In genomic region chr7:135736581-135736886, GRCm38 (mm10) we compare ENCODE assay signal across 8 mouse cellular contexts. TPM values are rescaled to one million over a fixed set of nuclear protein-coding genes. Genes with fewer than 3 reads are reported as not detected.
DNase-seq lines count a peak whose midpoint lies in the region; ATAC-seq lines count a peak whose summit lies in the region.

No protein-coding gene starts in this region.

- H3K4me3 ChIP-seq in embryonic facial prominence, embryonic 11.5 days (ENCODE audit: low read depth, low read length): no peak overlapping the region
- H3K4me3 ChIP-seq in embryonic facial prominence, embryonic 10.5 days: no peak overlapping the region
- H3K4me3 ChIP-seq in kidney, embryonic 16.5 days (ENCODE audit: low read length): no peak overlapping the region
- H3K4me3 ChIP-seq in neural tube, embryonic 11.5 days (ENCODE audit: low read depth, low read length): no peak overlapping the region
- H3K4me3 ChIP-seq in neural tube, embryonic 15.5 days (replicated peaks): no peak overlapping the region
- no peak overlapping the region for H3K4me3 ChIP-seq in neural tube, embryonic 14.5 days (ENCODE audit: low read depth, low read length)

- no peaks in the 10 kb centered on the region for H3K36me3 ChIP-seq in embryonic facial prominence, embryonic 11.5 days (replicated peaks; ENCODE audit: control insufficient read depth, insufficient read depth, low read depth, low read length)
- H3K36me3 ChIP-seq in embryonic facial prominence, embryonic 10.5 days (replicated peaks): no peaks in the 10 kb centered on the region
- H3K36me3 ChIP-seq in kidney, embryonic 16.5 days (ENCODE audit: insufficient read depth, low read length): no peaks in the 10 kb centered on the region
- no peaks in the 10 kb centered on the region for H3K36me3 ChIP-seq in neural tube, embryonic 11.5 days (ENCODE audit: control insufficient read depth, insufficient read depth, low read length)
- no peaks in the 10 kb centered on the region for H3K36me3 ChIP-seq in neural tube, embryonic 15.5 days
- no peaks in the 10 kb centered on the region for H3K36me3 ChIP-seq in neural tube, embryonic 14.5 days (ENCODE audit: control insufficient read depth, insufficient read depth, low read length)

- H3K9me3 ChIP-seq in embryonic facial prominence, embryonic 11.5 days (replicated peaks; ENCODE audit: control insufficient read depth, low read length): no peaks in the 10 kb centered on the region
- H3K9me3 ChIP-seq in embryonic facial prominence, embryonic 10.5 days: no peaks in the 10 kb centered on the region
- no peaks in the 10 kb centered on the region for H3K9me3 ChIP-seq in kidney, embryonic 16.5 days (ENCODE audit: low read length)
- H3K9me3 ChIP-seq in neural tube, embryonic 11.5 days (ENCODE audit: control insufficient read depth, low read length): no peaks in the 10 kb centered on the region
- no peaks in the 10 kb centered on the region for H3K9me3 ChIP-seq in neural tube, embryonic 15.5 days (replicated peaks)
- H3K9me3 ChIP-seq in neural tube, embryonic 14.5 days (ENCODE audit: control insufficient read depth, low read length): no peaks in the 10 kb centered on the region

- no peak overlapping the region for H3K27ac ChIP-seq in embryonic facial prominence, embryonic 11.5 days (replicated peaks; ENCODE audit: low read depth, low read length)
- no peak overlapping the region for H3K27ac ChIP-seq in embryonic facial prominence, embryonic 10.5 days (replicated peaks)
- H3K27ac ChIP-seq in kidney, embryonic 16.5 days (ENCODE audit: low read length): no peak overlapping the region
- H3K27ac ChIP-seq in neural tube, embryonic 11.5 days (ENCODE audit: low read depth, low read length): no peak overlapping the region
- H3K27ac ChIP-seq in neural tube, embryonic 15.5 days (replicated peaks): no peak overlapping the region
- H3K27ac ChIP-seq in neural tube, embryonic 14.5 days (ENCODE audit: low read depth, low read length): no peak overlapping the region

- DNase-seq in embryonic facial prominence, embryonic 11.5 days (ENCODE audit: low spot score): no peak
- no peak for DNase-seq in embryonic facial prominence, embryonic 10.5 days (ENCODE audit: low spot score)
- no peak for DNase-seq in kidney, adult 18-20 months
- no peak for DNase-seq in neural tube, embryonic 11.5 days (ENCODE audit: low spot score)

- H3K4me1 ChIP-seq in embryonic facial prominence, embryonic 11.5 days (ENCODE audit: control insufficient read depth, insufficient read depth, low read length): no peaks in the 10 kb centered on the region
- peaks cover 15% of the 10 kb centered on the region for H3K4me1 ChIP-seq in embryonic facial prominence, embryonic 10.5 days
- H3K4me1 ChIP-seq in kidney, embryonic 16.5 days (ENCODE audit: insufficient read depth, low read length): peaks cover 6% of the 10 kb centered on the region; the same call in 1 of the 2 replicates
- no peaks in the 10 kb centered on the region for H3K4me1 ChIP-seq in neural tube, embryonic 11.5 days (ENCODE audit: control insufficient read depth, insufficient read depth, low read length)
- H3K4me1 ChIP-seq in neural tube, embryonic 15.5 days: peaks cover 14% of the 10 kb centered on the region
- no peaks in the 10 kb centered on the region for H3K4me1 ChIP-seq in neural tube, embryonic 14.5 days (ENCODE audit: control insufficient read depth, insufficient read depth, low read length)

- H3K9ac ChIP-seq in embryonic facial prominence, embryonic 11.5 days (replicated peaks; ENCODE audit: low read length): no peak overlapping the region
- no peak overlapping the region for H3K9ac ChIP-seq in kidney, embryonic 16.5 days (replicated peaks; ENCODE audit: low read length)
- H3K9ac ChIP-seq in neural tube, embryonic 11.5 days (ENCODE audit: low read length): no peak overlapping the region
- H3K9ac ChIP-seq in neural tube, embryonic 15.5 days (replicated peaks): no peak overlapping the region
- no peak overlapping the region for H3K9ac ChIP-seq in neural tube, embryonic 14.5 days (replicated peaks; ENCODE audit: low read depth, low read length)

- H3K27me3 ChIP-seq in embryonic facial prominence, embryonic 11.5 days (ENCODE audit: control insufficient read depth, insufficient read depth, low read length): no peaks in the 10 kb centered on the region
- no peaks in the 10 kb centered on the region for H3K27me3 ChIP-seq in embryonic facial prominence, embryonic 10.5 days (replicated peaks; ENCODE audit: low read depth, poor library complexity, severe bottlenecking)
- no peaks in the 10 kb centered on the region for H3K27me3 ChIP-seq in kidney, embryonic 16.5 days (ENCODE audit: insufficient read depth, low read length)
- H3K27me3 ChIP-seq in neural tube, embryonic 11.5 days (ENCODE audit: control insufficient read depth, insufficient read depth, low read length): no peaks in the 10 kb centered on the region
- no peaks in the 10 kb centered on the region; the same call in 1 of the 2 replicates for H3K27me3 ChIP-seq in neural tube, embryonic 15.5 days (replicated peaks)
- H3K27me3 ChIP-seq in neural tube, embryonic 14.5 days (ENCODE audit: control insufficient read depth, insufficient read depth, low read length): no peaks in the 10 kb centered on the region

- peak; percentile 50; the same call in 1 of the 2 replicates for ATAC-seq in embryonic facial prominence, embryonic 11.5 days (replicated peaks; ENCODE audit: insufficient number of reproducible peaks, low FRiP score, low TSS enrichment, low read depth)
- 0 out of 2 replicates have a peak, but pooled peaks have one; percentile 52 for ATAC-seq in kidney, embryonic 16.5 days (ENCODE audit: low FRiP score, low TSS enrichment)
- ATAC-seq in neural tube, embryonic 11.5 days (ENCODE audit: insufficient read depth, low FRiP score, low TSS enrichment): peak; percentile 49
- ATAC-seq in neural tube, embryonic 15.5 days (ENCODE audit: low FRiP score): no peak
- peak; percentile 47 for ATAC-seq in neural tube, embryonic 14.5 days (ENCODE audit: low read depth)
- ATAC-seq in cerebellum, adult (ENCODE audit: insufficient number of reproducible peaks, low FRiP score, low TSS enrichment): no peak

- no peak overlapping the region for H3K4me2 ChIP-seq in embryonic facial prominence, embryonic 11.5 days (ENCODE audit: low read depth, low read length)
- H3K4me2 ChIP-seq in kidney, embryonic 16.5 days (replicated peaks; ENCODE audit: low read depth, low read length): no peak overlapping the region
- H3K4me2 ChIP-seq in neural tube, embryonic 11.5 days (ENCODE audit: low read depth): no peak overlapping the region
- no peak overlapping the region for H3K4me2 ChIP-seq in neural tube, embryonic 15.5 days
- no peak overlapping the region for H3K4me2 ChIP-seq in neural tube, embryonic 14.5 days (ENCODE audit: low read depth, low read length)

- 46% methylated on average over 3 of the region's 3 CpGs for WGBS in embryonic facial prominence, embryonic 11.5 days
- 38% methylated on average over 3 of the region's 3 CpGs for WGBS in embryonic facial prominence, embryonic 10.5 days
- WGBS in kidney, embryonic 16.5 days: 39% methylated on average over 3 of the region's 3 CpGs
- 40% methylated on average over 3 of the region's 3 CpGs for WGBS in neural tube, embryonic 11.5 days
- WGBS in neural tube, embryonic 15.5 days: 46% methylated on average over 3 of the region's 3 CpGs
- 51% methylated on average over 3 of the region's 3 CpGs for WGBS in neural tube, embryonic 14.5 days

RNA-seq across cellular contexts. Expression of gene Mki67, which starts 20.4 kb away (rescaled TPM):
- polyA plus RNA-seq in embryonic facial prominence, embryonic 11.5 days (2014; fragmentation: Nextera tagmentation; extraction: Ambion mirVana): 60.4 and 65.6 TPM in 2 replicates
- polyA plus RNA-seq in embryonic facial prominence, embryonic 10.5 days (2016; fragmentation: Nextera tagmentation; extraction: Ambion mirVana): 45.7 and 46.9 TPM in 2 replicates
- 32.6 and 35.8 TPM in 2 replicates for polyA plus RNA-seq in kidney, embryonic 16.5 days (2015; fragmentation: Nextera tagmentation; extraction: Ambion mirVana)
- polyA plus RNA-seq in neural tube, embryonic 11.5 days (2014; fragmentation: Nextera tagmentation; extraction: Ambion mirVana): 50.8 and 52.1 TPM in 2 replicates
- 3.9 and 11.6 TPM in 2 replicates for polyA plus RNA-seq in neural tube, embryonic 15.5 days (2015; fragmentation: Nextera tagmentation; extraction: Ambion mirVana)
- polyA plus RNA-seq in neural tube, embryonic 14.5 days (2014; fragmentation: Nextera tagmentation; extraction: Ambion mirVana): 3.7 and 5.3 TPM in 2 replicates

Comparison
In these comparisons a context has a peak if more than half of its experiments do, and no peak if none do; other contexts are left out.
1. ATAC-seq: peak in embryonic facial prominence, embryonic 11.5 days (single experiment), kidney, embryonic 16.5 days (single experiment), neural tube, embryonic 11.5 days (single experiment) and neural tube, embryonic 14.5 days (single experiment); none in neural tube, embryonic 15.5 days (single experiment) and cerebellum, adult (single experiment).